Mouse (Mus musculus) CD4-positive, CD25-positive, alpha-beta regulatory T cell, adult 9 weeks (primary cell): ENCODE measurements around the gene Klhl7. TPM values are rescaled to one million over a fixed set of nuclear protein-coding genes. Genes with fewer than 3 reads are reported as not detected.

Experiments used
- polyA plus RNA-seq: library from polyadenylated mRNA; unstranded; fragments of 100-300 nt; shearing (Covaris generic); gene quantifications from one replicate; pipeline ENCODE4 v1.2.1, GENCODE M21; 2017

The Klhl7 gene
- 16.4 TPM for polyA plus RNA-seq

GRCm38 (mm10) chr5:24100106-24100809 is at the start of gene Klhl7:
TSS of gene Klhl7 (plus strand) at chr5:24100605.

GRCm38 (mm10) chr5:24164789-24165445 is 64.5 kb downstream of the Klhl7 start, which contains the start of gene Nupl2:
TSS of gene Nupl2 (plus strand) at chr5:24164963.

Other genes with a start within 250 kb of the Klhl7 start
- gene Fam126a, start 69.9 kb upstream of the Klhl7 start, polyA plus RNA-seq: 11.1 TPM
- 8.3 TPM for gene Nupl2, start 64.4 kb downstream of the Klhl7 start, polyA plus RNA-seq